Mouse (Mus musculus) neural tube, embryonic 12.5 days (tissue): Measurements from ENCODE around the gene Mmd. TPM values are rescaled to one million over a fixed set of nuclear protein-coding genes. Genes with fewer than 3 reads are reported as not detected.

Source experiments
- ATAC-seq: fragments of 200-750 bp; cut with Nextera tagmentation; 2 replicates; pipeline ENCODE4 v1.8.0; 2017; ENCODE audit warnings: low read depth, mild to moderate bottlenecking, moderate TSS enrichment, moderate library complexity; ENCODE audit not compliant: low FRiP score
- H3K27ac ChIP-seq: fragments of 300-500 bp; sonication (generic); 2 replicates; pipeline ENCODE4 v1.5.1; 2016
- H3K27me3 ChIP-seq: fragments of 300-500 bp; sonication (generic); replicated peaks from 2 replicates; pipeline ENCODE4 v1.6.1; 2016; ENCODE audit warnings: mild to moderate bottlenecking
- H3K36me3 ChIP-seq: fragments of 300-500 bp; sonication (generic); 2 replicates; pipeline ENCODE4 v1.6.1; 2016; ENCODE audit warnings: mild to moderate bottlenecking
- H3K4me1 ChIP-seq: fragments of 300-500 bp; sonication (generic); 2 replicates; pipeline ENCODE4 v1.6.1; 2016
- H3K4me2 ChIP-seq: fragments of 300-500 bp; sonication (generic); replicated peaks from 2 replicates; pipeline ENCODE4 v1.6.1; 2016; ENCODE audit warnings: mild to moderate bottlenecking
- H3K4me3 ChIP-seq: fragments of 300-500 bp; sonication (generic); 2 replicates; pipeline ENCODE4 v1.5.1; 2016
- H3K9ac ChIP-seq: fragments of 300-500 bp; sonication (generic); 2 replicates; pipeline ENCODE4 v1.6.1; 2016; ENCODE audit warnings: mild to moderate bottlenecking
- H3K9me3 ChIP-seq: fragments of 300-500 bp; sonication (generic); 2 replicates; pipeline ENCODE4 v1.6.1; 2016; ENCODE audit warnings: mild to moderate bottlenecking
- WGBS: fragments of 180-500 bp; shearing (Covaris S2); methylation state at CpG from one replicate; pipeline ENCODE4 v1.1.7; 2016; 5-methylcytosine and 5-hydroxymethylcytosine counted together
- polyA plus RNA-seq: library from polyadenylated mRNA; unstranded; fragments of >200 nt; fragmentation: Nextera tagmentation; extraction: Ambion mirVana; gene quantifications from 2 replicates; pipeline ENCODE4 v1.2.1, GENCODE M21; 2016

Gene Mmd
- polyA plus RNA-seq, 1 experiment from 2014 or later, result 79.0 TPM

DNA sequence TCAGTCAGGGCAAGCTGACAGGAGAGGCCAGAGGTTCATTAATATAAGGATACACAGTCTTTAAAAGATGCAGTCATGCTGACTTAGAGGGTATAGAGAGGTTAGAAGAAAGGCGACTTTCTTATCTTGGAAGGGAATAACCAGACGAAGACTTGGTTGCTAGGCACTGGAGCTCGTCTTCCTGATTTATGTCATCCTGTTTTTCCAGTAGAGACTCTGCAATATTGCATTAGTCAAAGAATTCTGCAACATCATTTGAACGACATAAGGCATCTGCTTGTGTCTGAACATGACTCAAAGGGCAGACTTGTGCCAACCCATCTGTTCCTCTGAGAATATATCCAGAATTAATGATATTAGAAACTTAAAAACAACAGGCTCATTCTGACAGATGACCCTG is 16.6 kb upstream of the Mmd start:
- Histone ChIP-seq H3K27ac (no peak overlapping the region), H3K4me1 (peaks cover 5% of the 10 kb centered on the region), H3K9me3 (no peaks in the 10 kb centered on the region), H3K4me3 (no peak overlapping the region), H3K4me2 (no peak overlapping the region), H3K36me3 (no peaks in the 10 kb centered on the region), H3K9ac (no peak overlapping the region), H3K27me3 (no peaks in the 10 kb centered on the region)
- 38% methylated on average over 4 of the region's 4 CpGs for WGBS
- no peak for ATAC-seq

DNA sequence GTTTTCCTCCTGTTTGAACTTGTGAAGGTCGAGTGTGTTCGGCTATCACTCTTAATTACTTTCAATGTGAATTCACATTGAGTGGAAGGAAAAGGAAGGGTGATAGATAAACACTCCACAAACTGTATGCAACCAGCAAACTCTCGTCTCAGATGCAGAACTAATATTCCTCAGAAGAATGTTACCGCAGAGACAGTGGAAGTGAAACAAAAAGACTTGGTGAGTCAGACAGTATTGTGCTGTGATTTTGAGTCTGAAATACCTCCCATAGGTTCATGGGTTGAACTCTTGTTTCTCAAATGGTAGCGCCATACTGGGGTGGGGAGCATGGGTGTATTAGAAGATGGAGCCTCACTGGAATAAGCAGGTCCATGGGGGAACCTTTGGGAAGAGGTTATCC is 14.0 kb upstream of the Mmd start:
- Histone ChIP-seq H3K4me1 (peaks cover 11% of the 10 kb centered on the region), H3K36me3 (no peaks in the 10 kb centered on the region), H3K9me3 (no peaks in the 10 kb centered on the region), H3K27ac (no peak overlapping the region), H3K4me3 (no peak overlapping the region), H3K9ac (no peak overlapping the region), H3K27me3 (no peaks in the 10 kb centered on the region), H3K4me2 (no peak overlapping the region)
- no peak for ATAC-seq
- WGBS, result 89% methylated on average over 5 of the region's 5 CpGs

DNA sequence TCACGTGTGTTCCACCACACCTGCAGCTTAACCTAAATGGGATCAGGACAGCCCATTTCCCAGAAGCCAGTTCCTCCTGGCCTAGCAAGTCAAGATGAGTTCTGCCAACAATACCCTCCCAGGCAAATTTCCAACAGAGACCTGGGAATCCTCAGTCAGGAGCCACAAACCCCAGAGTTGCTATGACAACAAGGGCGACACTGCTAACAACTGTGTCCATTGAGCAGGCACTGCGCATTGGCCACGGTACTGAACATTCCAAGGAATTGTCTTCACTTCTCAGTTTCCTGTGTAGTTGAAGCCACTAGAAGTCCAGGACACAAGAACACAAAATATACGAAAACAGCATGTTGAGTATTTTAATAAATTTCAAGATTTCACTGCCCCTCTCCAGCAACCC is 11.6 kb upstream of the Mmd start:
- H3K9me3 ChIP-seq, result no peaks in the 10 kb centered on the region
- ATAC-seq, result no peak
- no peak overlapping the region for H3K4me2 ChIP-seq
- no peak overlapping the region for H3K4me3 ChIP-seq
- H3K27me3 ChIP-seq, result no peaks in the 10 kb centered on the region
- no peaks in the 10 kb centered on the region for H3K36me3 ChIP-seq
- peaks cover 6% of the 10 kb centered on the region; the same call in 1 of the 2 replicates for H3K4me1 ChIP-seq
- no peak overlapping the region for H3K27ac ChIP-seq
- H3K9ac ChIP-seq, result no peak overlapping the region
- WGBS, result 45% methylated on average over 5 of the region's 5 CpGs

DNA sequence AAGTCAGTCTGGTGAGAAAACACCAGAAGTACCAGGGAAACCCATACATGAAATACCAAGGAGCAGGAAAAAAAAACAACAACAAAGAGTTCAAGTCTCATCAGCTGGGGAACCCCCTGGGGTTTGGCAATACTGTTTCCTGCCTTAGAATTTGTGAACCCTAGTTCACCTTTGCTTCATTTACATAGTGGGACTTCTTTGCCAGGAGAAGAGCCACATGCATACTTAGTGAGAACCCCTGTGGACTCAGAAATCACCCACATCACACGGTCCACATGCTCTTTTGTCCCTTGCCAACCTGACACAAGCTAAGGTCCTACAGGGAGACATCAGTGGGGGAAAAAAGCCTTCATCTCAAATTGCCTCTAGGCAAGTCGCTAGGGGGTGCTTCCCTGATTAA is 10.6 kb upstream of the Mmd start:
- Histone ChIP-seq H3K4me3 (no peak overlapping the region), H3K4me2 (no peak overlapping the region), H3K9ac (no peak overlapping the region), H3K9me3 (no peaks in the 10 kb centered on the region), H3K27me3 (no peaks in the 10 kb centered on the region), H3K36me3 (no peaks in the 10 kb centered on the region), H3K27ac (no peak overlapping the region), H3K4me1 (0 out of 2 replicates have a peak, but pooled peaks cover 5% of the 10 kb centered on the region)
- 21% methylated on average over 2 of the region's 2 CpGs for WGBS
- no peak for ATAC-seq

DNA sequence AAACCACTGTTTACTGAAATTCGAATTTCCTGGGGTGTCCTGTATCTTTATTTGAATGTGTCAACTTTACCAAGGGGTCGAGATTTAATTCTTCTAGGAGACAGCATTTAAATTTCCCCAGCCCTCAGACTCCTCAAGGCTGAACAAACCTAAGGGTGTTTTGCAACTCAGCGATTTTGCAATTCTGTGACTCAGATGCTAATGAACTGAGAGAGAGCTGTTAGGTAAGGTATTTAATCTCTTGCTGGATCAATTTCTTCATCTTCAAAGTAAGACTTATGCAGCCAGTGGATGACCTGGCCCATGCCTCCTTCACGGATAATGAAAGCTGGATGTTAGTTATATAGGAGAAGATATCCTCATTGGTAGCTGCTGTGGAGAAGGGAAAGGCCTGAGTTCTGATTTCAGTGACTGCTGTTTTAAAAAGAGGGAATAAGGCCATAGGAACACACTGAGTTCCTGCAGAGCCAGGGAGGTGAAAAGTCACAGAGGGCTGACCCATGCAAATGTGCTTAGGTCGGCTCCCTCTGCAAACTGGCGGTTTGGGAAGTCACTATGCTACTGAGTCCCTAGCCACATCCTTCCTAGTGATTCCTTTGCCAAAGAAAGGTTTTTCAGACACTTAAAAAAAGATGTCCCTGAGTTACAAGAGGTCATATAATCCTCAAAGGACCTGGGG is 8.5 kb upstream of the Mmd start:
- WGBS, result 23% methylated on average over 6 of the region's 6 CpGs
- no peaks in the 10 kb centered on the region for H3K27me3 ChIP-seq
- no peaks in the 10 kb centered on the region for H3K9me3 ChIP-seq
- no peak overlapping the region for H3K4me3 ChIP-seq
- ATAC-seq, result no peak
- H3K9ac ChIP-seq, result no peak overlapping the region
- no peaks in the 10 kb centered on the region for H3K36me3 ChIP-seq
- no peak overlapping the region for H3K27ac ChIP-seq
- 0 out of 2 replicates have a peak, but pooled peaks cover 5% of the 10 kb centered on the region for H3K4me1 ChIP-seq
- H3K4me2 ChIP-seq, result no peak overlapping the region

DNA sequence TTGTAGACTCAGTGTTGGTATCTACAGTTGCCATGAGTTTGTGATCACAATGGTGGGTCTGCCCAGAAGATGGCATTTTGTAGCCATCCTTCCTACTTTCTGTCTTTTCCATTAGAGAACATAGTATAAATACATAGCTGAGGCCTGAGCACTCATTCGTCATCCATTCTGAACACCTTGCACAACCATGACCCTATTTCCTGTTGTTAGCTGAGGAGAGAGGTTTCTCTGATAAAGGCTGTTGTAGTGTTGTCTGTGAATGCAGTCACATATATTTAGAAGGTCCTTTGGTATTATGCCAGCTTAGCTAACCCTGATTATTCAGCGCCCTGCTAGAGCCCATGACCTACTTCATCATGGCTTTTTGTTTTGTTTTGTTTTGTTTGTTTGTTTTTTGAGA is 7.4 kb upstream of the Mmd start:
- Histone ChIP-seq H3K4me3 (no peak overlapping the region), H3K4me1 (0 out of 2 replicates have a peak, but pooled peaks cover 5% of the 10 kb centered on the region), H3K9ac (no peak overlapping the region), H3K36me3 (no peaks in the 10 kb centered on the region), H3K27me3 (no peaks in the 10 kb centered on the region), H3K9me3 (no peaks in the 10 kb centered on the region), H3K27ac (no peak overlapping the region), H3K4me2 (no peak overlapping the region)
- 87% methylated on average over 2 of the region's 2 CpGs for WGBS
- no peak for ATAC-seq

DNA sequence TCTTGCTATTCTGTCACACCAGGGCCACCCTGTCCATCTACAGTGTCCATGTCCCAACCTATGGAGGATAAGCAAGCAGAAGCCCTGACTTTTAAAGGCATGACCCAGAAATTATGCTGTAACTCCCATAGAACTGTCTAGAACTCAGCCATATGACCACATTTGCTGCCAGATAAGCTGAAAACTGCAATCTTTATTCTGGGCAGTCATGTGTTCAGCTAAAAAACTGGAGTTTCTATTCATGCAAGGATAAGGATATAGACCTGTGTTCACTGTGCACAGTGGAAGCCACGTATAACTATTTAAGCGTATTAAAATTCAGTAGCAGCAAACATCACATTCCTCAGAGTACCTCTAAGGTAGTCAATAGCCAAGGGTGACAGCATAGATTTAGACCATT is 6.0 kb upstream of the Mmd start:
- no peak overlapping the region for H3K9ac ChIP-seq

DNA sequence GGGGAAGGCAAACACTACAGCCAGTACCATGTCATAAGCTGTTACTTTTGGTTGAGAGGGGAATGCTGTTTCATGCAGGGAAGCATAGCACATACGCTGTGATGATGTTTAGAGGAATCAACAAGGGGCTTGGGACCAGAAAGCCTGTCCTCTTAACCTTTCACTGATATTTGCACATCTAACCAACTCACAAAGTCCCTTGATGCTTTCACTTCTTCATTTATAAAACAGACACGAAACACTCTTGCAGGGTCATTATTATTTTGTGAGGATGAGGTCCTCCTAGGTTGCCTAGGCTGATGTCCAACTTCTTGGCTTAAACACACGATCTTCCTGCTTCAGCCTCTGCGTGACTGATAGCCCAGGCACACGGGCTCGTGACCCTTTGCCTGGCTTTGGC is 3.6 kb upstream of the Mmd start:
- H3K27ac ChIP-seq, result no peak overlapping the region
- no peak overlapping the region for H3K4me2 ChIP-seq

More for the DNA sequence above, 6.0 kb upstream of the Mmd start:
- Histone ChIP-seq H3K4me3 (no peak overlapping the region), H3K27me3 (no peaks in the 10 kb centered on the region), H3K36me3 (no peaks in the 10 kb centered on the region), H3K27ac (no peak overlapping the region), H3K4me1 (0 out of 2 replicates have a peak, but pooled peaks cover 5% of the 10 kb centered on the region), H3K9me3 (no peaks in the 10 kb centered on the region), H3K4me2 (no peak overlapping the region)
- WGBS, result 98% methylated on average over 2 of the region's 2 CpGs
- ATAC-seq, result no peak

DNA sequence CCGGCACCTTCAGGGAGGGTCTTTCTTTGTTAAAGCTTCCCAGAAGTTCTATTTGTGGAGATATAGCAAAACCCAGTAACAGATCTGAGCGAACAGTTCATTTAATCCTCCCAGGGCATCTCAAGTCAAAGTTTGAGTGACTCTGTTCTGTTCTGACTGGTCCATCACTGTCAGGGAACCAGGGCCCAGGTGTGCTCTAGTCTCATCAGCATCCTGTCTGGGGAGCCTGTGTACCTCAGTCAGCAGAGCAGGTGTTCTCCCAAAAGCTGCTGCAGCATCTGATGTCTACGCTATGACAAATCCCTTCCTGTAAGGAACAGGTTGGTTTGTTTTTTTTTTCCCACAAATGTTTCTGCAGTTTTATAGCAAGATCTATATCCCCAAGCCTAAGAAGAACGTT is 2.6 kb upstream of the Mmd start:
- H3K36me3 ChIP-seq, result no peaks in the 10 kb centered on the region
- no peak for ATAC-seq
- WGBS, result 80% methylated on average over 4 of the region's 4 CpGs

More for the DNA sequence above, 3.6 kb upstream of the Mmd start:
- ATAC-seq, result no peak
- Histone ChIP-seq H3K4me3 (no peak overlapping the region), H3K9me3 (no peaks in the 10 kb centered on the region), H3K36me3 (no peaks in the 10 kb centered on the region), H3K27me3 (no peaks in the 10 kb centered on the region), H3K9ac (no peak overlapping the region), H3K4me1 (0 out of 2 replicates have a peak, but pooled peaks cover 6% of the 10 kb centered on the region)
- 85% methylated on average over 6 of the region's 6 CpGs for WGBS

DNA sequence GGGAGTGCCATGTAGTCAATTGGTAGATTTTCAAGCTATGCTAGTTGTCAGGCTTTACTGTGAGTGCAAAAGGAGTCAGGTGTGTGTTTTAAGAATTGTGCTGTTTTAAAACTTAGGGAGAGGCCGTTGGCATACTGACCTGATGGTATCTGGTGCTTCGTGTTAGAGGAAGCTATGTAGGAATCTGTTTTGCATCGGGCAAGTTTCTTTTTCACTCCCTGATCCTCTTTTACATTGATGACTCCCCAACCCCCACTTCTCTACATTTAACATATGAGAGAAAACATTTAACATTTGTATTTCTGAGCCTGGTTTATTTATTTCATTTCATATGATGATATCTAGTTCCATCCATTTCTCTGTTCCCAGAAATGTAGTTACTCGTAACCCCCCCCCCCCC is 1.5 kb upstream of the Mmd start:
- Histone ChIP-seq H3K27me3 (no peaks in the 10 kb centered on the region), H3K4me2 (no peak overlapping the region), H3K9ac (no peak overlapping the region), H3K4me3 (no peak overlapping the region), H3K4me1 (0 out of 2 replicates have a peak, but pooled peaks cover 8% of the 10 kb centered on the region), H3K9me3 (no peaks in the 10 kb centered on the region), H3K36me3 (no peaks in the 10 kb centered on the region), H3K27ac (no peak overlapping the region)
- ATAC-seq, result no peak
- WGBS, result 69% methylated on average over 4 of the region's 4 CpGs

More for the DNA sequence above, 2.6 kb upstream of the Mmd start:
- H3K4me2 ChIP-seq, result no peak overlapping the region
- no peak overlapping the region for H3K9ac ChIP-seq
- no peaks in the 10 kb centered on the region for H3K27me3 ChIP-seq
- no peak overlapping the region for H3K4me3 ChIP-seq
- no peak overlapping the region for H3K27ac ChIP-seq
- no peaks in the 10 kb centered on the region for H3K9me3 ChIP-seq
- 0 out of 2 replicates have a peak, but pooled peaks cover 8% of the 10 kb centered on the region for H3K4me1 ChIP-seq

DNA sequence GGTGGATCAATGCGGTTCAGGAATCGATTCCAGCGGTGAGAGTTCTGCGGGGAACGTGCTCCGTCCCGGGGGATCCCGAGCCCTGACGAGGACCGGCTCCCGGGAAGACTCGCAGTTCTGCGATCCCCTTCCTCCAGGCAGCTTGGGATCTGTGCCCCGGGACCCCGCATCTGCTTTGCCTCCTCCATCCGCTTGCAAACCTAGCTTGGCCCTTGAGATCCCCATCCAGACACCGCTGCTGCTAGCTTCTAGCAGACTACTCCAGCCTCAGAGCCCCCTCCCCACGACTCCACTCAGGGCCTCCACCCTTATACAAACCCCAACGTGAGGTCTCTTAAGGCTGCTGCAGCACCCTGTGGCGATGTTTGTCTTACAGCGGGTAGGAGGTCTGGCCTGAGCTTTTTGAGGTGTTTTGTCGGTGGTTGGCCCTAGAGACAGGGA is 465 bp downstream of the Mmd start:
- H3K27me3 ChIP-seq, result no peaks in the 10 kb centered on the region
- no peaks in the 10 kb centered on the region for H3K9me3 ChIP-seq
- peak; percentile 73 for ATAC-seq
- under 1% methylated on average over 22 of the region's 22 CpGs for WGBS
- H3K4me2 ChIP-seq, result peak overlapping the region; percentile 75
- peak overlapping the region; percentile 92 for H3K9ac ChIP-seq
- H3K27ac ChIP-seq, result peak overlapping the region; percentile 74
- no peaks in the 10 kb centered on the region for H3K36me3 ChIP-seq
- 0 out of 2 replicates have a peak, but pooled peaks cover 8% of the 10 kb centered on the region for H3K4me1 ChIP-seq
- peak overlapping the region; percentile 76 for H3K4me3 ChIP-seq

DNA sequence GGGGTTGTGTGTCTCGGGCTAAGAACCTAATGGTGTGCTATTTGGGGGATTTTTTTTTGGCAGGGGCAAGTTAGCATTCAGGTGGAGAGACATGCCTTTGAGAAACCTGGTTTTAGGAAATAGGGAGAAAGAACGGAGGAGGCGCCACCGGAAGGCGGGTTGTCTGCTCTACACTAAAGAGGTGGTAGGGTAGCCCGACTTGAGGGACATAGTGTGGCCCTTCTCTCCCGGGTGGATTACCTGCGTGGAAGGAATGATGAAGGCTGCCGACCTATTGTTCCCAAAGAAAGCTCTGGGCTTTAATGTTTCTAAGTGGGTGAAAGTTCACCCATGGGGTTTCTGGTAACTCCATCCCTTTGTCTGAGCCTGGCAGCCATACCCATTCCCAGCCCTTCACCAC is 933 bp downstream of the Mmd start:
- no peak for ATAC-seq
- peak overlapping the region; percentile 74; the same call in 1 of the 2 replicates for H3K27ac ChIP-seq
- no peaks in the 10 kb centered on the region for H3K9me3 ChIP-seq
- H3K27me3 ChIP-seq, result no peaks in the 10 kb centered on the region
- peak overlapping the region; percentile 76 for H3K4me3 ChIP-seq
- WGBS, result 2% methylated on average over 9 of the region's 9 CpGs
- peak overlapping the region; percentile 75 for H3K4me2 ChIP-seq
- H3K36me3 ChIP-seq, result no peaks in the 10 kb centered on the region
- 0 out of 2 replicates have a peak, but pooled peaks cover 8% of the 10 kb centered on the region for H3K4me1 ChIP-seq
- peak overlapping the region; percentile 92 for H3K9ac ChIP-seq

DNA sequence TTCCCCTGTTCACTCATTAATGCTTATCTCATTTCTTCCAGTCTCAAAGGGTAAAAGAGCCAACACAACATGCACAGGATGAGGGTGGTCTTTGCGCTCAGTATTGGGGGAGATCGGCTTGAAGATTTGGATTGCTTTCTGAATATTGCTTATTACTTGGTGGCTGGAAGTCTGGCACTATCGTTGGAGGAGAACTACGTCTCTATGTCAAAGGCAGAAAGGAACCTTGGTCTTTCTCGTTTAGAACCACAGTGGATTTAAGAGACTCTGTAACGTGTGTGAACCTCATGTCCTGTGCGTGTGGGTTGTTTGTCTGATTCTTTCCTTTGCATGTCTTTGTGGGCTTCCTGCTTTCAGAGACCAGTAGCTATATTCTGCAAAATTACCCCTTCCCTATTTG is 1.5 kb downstream of the Mmd start:
- H3K4me2 ChIP-seq, result peak overlapping the region; percentile 75
- no peaks in the 10 kb centered on the region for H3K9me3 ChIP-seq
- no peak overlapping the region for H3K27ac ChIP-seq
- H3K4me3 ChIP-seq, result peak overlapping the region; percentile 76; the same call in 1 of the 2 replicates
- no peak for ATAC-seq
- H3K27me3 ChIP-seq, result no peaks in the 10 kb centered on the region
- 80% methylated on average over 7 of the region's 7 CpGs for WGBS
- peaks cover 8% of the 10 kb centered on the region; the same call in 1 of the 2 replicates for H3K4me1 ChIP-seq
- H3K9ac ChIP-seq, result peak overlapping the region; percentile 92; the same call in 1 of the 2 replicates
- no peaks in the 10 kb centered on the region for H3K36me3 ChIP-seq
